Mouse (Mus musculus): ENCODE results near the gene 1700025B11Rik. TPM values are rescaled to one million over a fixed set of nuclear protein-coding genes. Genes with fewer than 3 reads are reported as not detected.

Gene 1700025B11Rik
- polyA plus RNA-seq (2014; fragmentation: Illumina TruSeq; extraction: RNeasy Lipid Tissue Mini Kit (QIAGEN cat#74804); ENCODE audit: low read depth, low replicate concordance) = not detected

GRCm38 (mm10) chr15:77561792-77562191 is at the start of gene 1700025B11Rik:
1700025B11Rik (minus strand) TSS chr15:77561892.

GRCm38 (mm10) chr15:77598958-77599357 is 37.3 kb upstream of the 1700025B11Rik start, which contains the start of gene Gm36245:
Gm36245 (plus strand) TSS chr15:77599258.

GRCm38 (mm10) chr15:77595961-77596360 is 34.3 kb upstream of the 1700025B11Rik start, which contains the start of gene Apol10b:
Apol10b (minus strand) TSS chr15:77596125.

GRCm38 (mm10) chr15:77533216-77533615 is 28.5 kb downstream of the 1700025B11Rik start, which contains the start of gene Apol7c:
Apol7c (minus strand) TSS chr15:77533316.

Other genes with a start within 250 kb of the 1700025B11Rik start
- gene Apol7a, start 162.8 kb downstream of the 1700025B11Rik start, polyA plus RNA-seq (2014; fragmentation: Illumina TruSeq; extraction: RNeasy Lipid Tissue Mini Kit (QIAGEN cat#74804); ENCODE audit: low read depth, low replicate concordance) = not detected
- gene Apol9a, start 150.8 kb downstream of the 1700025B11Rik start, polyA plus RNA-seq (2014; fragmentation: Illumina TruSeq; extraction: RNeasy Lipid Tissue Mini Kit (QIAGEN cat#74804); ENCODE audit: low read depth, low replicate concordance) = 0.41 TPM
- gene Apol7b, start 114.4 kb downstream of the 1700025B11Rik start, polyA plus RNA-seq (2014; fragmentation: Illumina TruSeq; extraction: RNeasy Lipid Tissue Mini Kit (QIAGEN cat#74804); ENCODE audit: low read depth, low replicate concordance) = not detected
- not detected for gene Apol10a, start 84.8 kb downstream of the 1700025B11Rik start, polyA plus RNA-seq (2014; fragmentation: Illumina TruSeq; extraction: RNeasy Lipid Tissue Mini Kit (QIAGEN cat#74804); ENCODE audit: low read depth, low replicate concordance)
- gene Apol11a, start 53.6 kb downstream of the 1700025B11Rik start, polyA plus RNA-seq (2014; fragmentation: Illumina TruSeq; extraction: RNeasy Lipid Tissue Mini Kit (QIAGEN cat#74804); ENCODE audit: low read depth, low replicate concordance) = not detected
- not detected for gene Apol7c, start 28.6 kb downstream of the 1700025B11Rik start, polyA plus RNA-seq (2014; fragmentation: Illumina TruSeq; extraction: RNeasy Lipid Tissue Mini Kit (QIAGEN cat#74804); ENCODE audit: low read depth, low replicate concordance)
- 1.3 TPM for gene Apol10b, start 34.2 kb upstream of the 1700025B11Rik start, polyA plus RNA-seq (2014; fragmentation: Illumina TruSeq; extraction: RNeasy Lipid Tissue Mini Kit (QIAGEN cat#74804); ENCODE audit: low read depth, low replicate concordance)
- gene Gm36245, start 37.4 kb upstream of the 1700025B11Rik start, polyA plus RNA-seq (2014; fragmentation: Illumina TruSeq; extraction: RNeasy Lipid Tissue Mini Kit (QIAGEN cat#74804); ENCODE audit: low read depth, low replicate concordance) = not detected
- not detected for gene Apol11b, start 81.4 kb upstream of the 1700025B11Rik start, polyA plus RNA-seq (2014; fragmentation: Illumina TruSeq; extraction: RNeasy Lipid Tissue Mini Kit (QIAGEN cat#74804); ENCODE audit: low read depth, low replicate concordance)
- 0.76 TPM for gene Apol7e, start 137.0 kb upstream of the 1700025B11Rik start, polyA plus RNA-seq (2014; fragmentation: Illumina TruSeq; extraction: RNeasy Lipid Tissue Mini Kit (QIAGEN cat#74804); ENCODE audit: low read depth, low replicate concordance)
- gene Apol9b, start 167.1 kb upstream of the 1700025B11Rik start, polyA plus RNA-seq (2014; fragmentation: Illumina TruSeq; extraction: RNeasy Lipid Tissue Mini Kit (QIAGEN cat#74804); ENCODE audit: low read depth, low replicate concordance) = 0.41 TPM
- gene Apol8, start 195.1 kb upstream of the 1700025B11Rik start, polyA plus RNA-seq (2014; fragmentation: Illumina TruSeq; extraction: RNeasy Lipid Tissue Mini Kit (QIAGEN cat#74804); ENCODE audit: low read depth, low replicate concordance) = not detected

All from adrenal gland, adult 10 weeks (tissue).